Mouse (Mus musculus) MEL (cell line): Measurements from ENCODE around the gene Slc41a3.

ENCODE experiments used
- CTCF ChIP-seq, 3 experiments: IDR thresholded peaks in 2 of 3; conservative IDR thresholded peaks in 1 of 3; 2 replicates each; pipeline ENCODE4 v1.5.1; 2011 to 2012; ENCODE audit warnings: low read length in 3 of 3, low read depth in 2 of 3, mild to moderate bottlenecking in 2 of 3, improper control_type of control experiment in 1 of 3, inconsistent platforms in 1 of 3, mixed read lengths in 1 of 3, moderate library complexity in 1 of 3; ENCODE audit not compliant: control insufficient read depth in 1 of 3, insufficient read depth in 1 of 3, poor library complexity in 1 of 3, severe bottlenecking in 1 of 3
- KAT2A ChIP-seq: conservative IDR thresholded peaks from 2 replicates; pipeline ENCODE4 v1.6.1; 2012; ENCODE audit warnings: low read depth, low read length, improper control_type of control experiment, inconsistent platforms
- MAFK ChIP-seq: IDR thresholded peaks from 2 replicates; pipeline ENCODE4 v1.6.1; 2011; ENCODE audit warnings: low read depth, mild to moderate bottlenecking, low read length, improper control_type of control experiment, borderline replicate concordance
- NRF1 ChIP-seq: IDR thresholded peaks from 2 replicates; pipeline ENCODE4 v1.6.1; 2014; ENCODE audit warnings: low read depth, mild to moderate bottlenecking, inconsistent platforms, low read length, improper control_type of control experiment, moderate library complexity; ENCODE audit not compliant: poor library complexity, insufficient read depth, severe bottlenecking
- POLR2A ChIP-seq, 2 experiments: IDR thresholded peaks; 2 replicates each; pipeline ENCODE4 v1.6.1; 2011 to 2012; ENCODE audit warnings: low read length in 2 of 2, mild to moderate bottlenecking in 2 of 2, control low read depth in 1 of 2, improper control_type of control experiment in 1 of 2, low read depth in 1 of 2, moderate library complexity in 1 of 2; ENCODE audit not compliant: control insufficient read depth in 1 of 2, insufficient read depth in 1 of 2, poor library complexity in 1 of 2
- POLR2AphosphoS5 ChIP-seq: IDR thresholded peaks from 2 replicates; pipeline ENCODE4 v1.6.1; 2012; ENCODE audit warnings: low read depth, borderline replicate concordance, mild to moderate bottlenecking, inconsistent platforms, low read length, moderate library complexity, mixed read lengths
- SIN3A ChIP-seq: IDR thresholded peaks from 2 replicates; pipeline ENCODE4 v1.6.1; 2012; ENCODE audit warnings: low read length, improper control_type of control experiment, inconsistent platforms
- TBP ChIP-seq: IDR thresholded peaks from 2 replicates; pipeline ENCODE4 v1.8.0; 2011; ENCODE audit warnings: low read depth, low read length, improper control_type of control experiment
- USF2 ChIP-seq, 2 experiments: IDR thresholded peaks; 2 replicates each; pipeline ENCODE4 v1.6.1; 2011 to 2012; ENCODE audit warnings: improper control_type of control experiment in 2 of 2, low read length in 2 of 2, borderline replicate concordance in 1 of 2, inconsistent platforms in 1 of 2, low read depth in 1 of 2, mild to moderate bottlenecking in 1 of 2; ENCODE audit not compliant: insufficient read depth in 1 of 2
- ZC3H11A ChIP-seq: IDR thresholded peaks from 2 replicates; pipeline ENCODE4 v1.6.1; 2012; ENCODE audit warnings: low read depth, mild to moderate bottlenecking, inconsistent platforms, low read length, improper control_type of control experiment
- ZNF384 ChIP-seq: IDR thresholded peaks from 2 replicates; pipeline ENCODE4 v1.6.1; 2012; ENCODE audit warnings: low read depth, mild to moderate bottlenecking, inconsistent platforms, low read length, improper control_type of control experiment

GRCm38 (mm10) chr6:90643057-90643456 lies 38.5 kb downstream of the Slc41a3 start:
- no peak for TF ChIP-seq ZC3H11A
- no peak for TF ChIP-seq CTCF (IDR thresholded peaks at IDR 0.05 in 2 of 3, conservative IDR thresholded peaks at IDR 0.05 in 1 of 3; ENCODE audit: control insufficient read depth in 1 of 3, insufficient read depth in 1 of 3, low read depth in 2 of 3, low read length in 3 of 3, poor library complexity in 1 of 3, severe bottlenecking in 1 of 3)
- TF ChIP-seq TBP = no peak
- TF ChIP-seq POLR2AphosphoS5 = no peak
- TF ChIP-seq NRF1 = no peak
- no peak for TF ChIP-seq ZNF384
- TF ChIP-seq USF2 (IDR thresholded peaks at IDR 0.05; ENCODE audit: borderline replicate concordance in 1 of 2, insufficient read depth in 1 of 2, low read depth in 1 of 2, low read length in 2 of 2) = no peak
- no peak for TF ChIP-seq KAT2A
- TF ChIP-seq POLR2A (IDR thresholded peaks at IDR 0.05; ENCODE audit: control insufficient read depth in 1 of 2, insufficient read depth in 1 of 2, low read depth in 1 of 2, low read length in 2 of 2, poor library complexity in 1 of 2) = no peak
- no peak for TF ChIP-seq SIN3A
- TF ChIP-seq MAFK = no peak
